Mouse (Mus musculus) cerebellum, adult 2 months (tissue): ENCODE data around the gene Serpina1b.
"Not testable (repeated sequence)": the region's sequence is repeated elsewhere in the genome, so short reads cannot be mapped to it uniquely, and the experiment has no call there.

Experiments used
- CTCF ChIP-seq: fragments of 200-500 bp; IDR thresholded peaks from 2 replicates; pipeline ENCODE4 v1.5.1; 2011; ENCODE audit warnings: low read depth, mild to moderate bottlenecking, control low read depth, low read length, moderate library complexity, borderline replicate concordance; ENCODE audit not compliant: insufficient read depth
- POLR2A ChIP-seq: fragments of 200-500 bp; IDR thresholded peaks from 2 replicates; pipeline ENCODE4 v1.6.1; 2011; ENCODE audit warnings: low read length, control low read depth, borderline replicate concordance; ENCODE audit not compliant: insufficient read depth

GRCm38 (mm10) chr12:103853032-103853431 lies 22.9 kb upstream of the Serpina1b start:
- TF ChIP-seq POLR2A, CTCF: not testable (repeated sequence)
